Mouse (Mus musculus): Measurements from ENCODE around the gene Gata2. TPM values are rescaled to one million over a fixed set of nuclear protein-coding genes. Genes with fewer than 3 reads are reported as not detected.
A peak's percentile ranks its signal among the peaks of the same experiment; 100 is the strongest.

Gata2 gene
- polyA plus RNA-seq, 1 experiment from 2014 or later: 17.5 TPM

DNA sequence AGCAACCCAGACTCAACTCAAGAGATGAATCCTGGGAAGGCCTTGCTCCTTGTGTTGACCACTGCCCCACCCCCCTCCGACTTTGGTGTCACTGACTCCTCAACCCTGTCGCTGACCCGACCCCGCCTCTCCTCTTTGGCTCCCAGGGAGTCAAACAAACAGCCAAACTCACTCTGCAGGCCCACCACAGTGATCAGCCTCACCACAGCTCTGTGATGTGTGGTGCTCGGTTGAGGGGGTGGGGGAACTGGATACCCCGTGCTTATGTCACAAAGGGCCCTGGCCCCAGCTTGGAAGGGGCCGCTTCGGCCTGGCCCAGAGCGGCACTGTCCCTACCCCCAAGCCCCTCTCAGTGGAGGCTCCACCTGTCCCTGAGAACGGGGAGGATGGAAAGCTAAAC is 28.3 kb downstream of the Gata2 start, which contains the start of gene Dnajb8:
Gene Dnajb8, plus strand, starts transcription at position 301 of the 400 bp plus-strand sequence.
- Histone ChIP-seq H3K4me2 (no peak within 1 kb of the TSS), H3K4me1 (no peaks in the 10 kb centered on the region), H3K27me3 (no peaks in the 10 kb centered on the region), H3K9me3 (no peaks in the 10 kb centered on the region), H3K4me3 (no peak within 1 kb of the TSS), H3K27ac (no peak within 1 kb of the TSS), H3K36me3 (no peaks in the 10 kb centered on the region), H3K9ac (no peak within 1 kb of the TSS)
- 38% methylated on average over 10 of the region's 10 CpGs for WGBS
- ATAC-seq (ENCODE audit: borderline replicate concordance, extremely low read depth, low FRiP score, low TSS enrichment): no peak

DNA sequence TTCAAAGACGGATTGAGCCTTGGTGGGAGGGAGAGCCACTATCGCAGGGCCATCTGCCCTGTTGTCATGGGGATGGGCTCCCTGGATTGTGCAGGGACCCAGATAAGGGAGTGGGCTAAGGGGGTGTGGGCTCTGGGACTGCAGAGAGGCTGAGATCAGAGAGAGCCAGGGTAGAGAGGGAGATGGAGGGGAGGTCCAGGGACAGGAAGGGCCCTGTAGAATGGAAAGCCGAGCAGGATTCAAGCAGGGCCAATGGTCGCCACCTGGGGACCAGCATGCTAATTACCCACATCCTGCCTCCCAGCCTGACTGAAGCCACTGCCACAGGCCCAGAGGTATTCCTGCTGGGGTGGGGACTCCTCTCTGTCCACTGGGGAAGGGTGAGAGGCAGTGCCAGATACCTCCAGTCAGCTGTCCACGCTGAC is 32.9 kb downstream of the Gata2 start:
- H3K27ac ChIP-seq: no peak overlapping the region
- no peak overlapping the region for H3K9ac ChIP-seq
- H3K4me2 ChIP-seq: no peak overlapping the region
- no peak overlapping the region for H3K4me3 ChIP-seq
- H3K27me3 ChIP-seq: peaks cover 5% of the 10 kb centered on the region; the same call in 1 of the 2 replicates
- 28% methylated on average over 5 of the region's 5 CpGs for WGBS
- no peaks in the 10 kb centered on the region for H3K36me3 ChIP-seq
- no peak for ATAC-seq (ENCODE audit: borderline replicate concordance, extremely low read depth, low FRiP score, low TSS enrichment)
- H3K4me1 ChIP-seq: no peaks in the 10 kb centered on the region
- H3K9me3 ChIP-seq: no peaks in the 10 kb centered on the region

DNA sequence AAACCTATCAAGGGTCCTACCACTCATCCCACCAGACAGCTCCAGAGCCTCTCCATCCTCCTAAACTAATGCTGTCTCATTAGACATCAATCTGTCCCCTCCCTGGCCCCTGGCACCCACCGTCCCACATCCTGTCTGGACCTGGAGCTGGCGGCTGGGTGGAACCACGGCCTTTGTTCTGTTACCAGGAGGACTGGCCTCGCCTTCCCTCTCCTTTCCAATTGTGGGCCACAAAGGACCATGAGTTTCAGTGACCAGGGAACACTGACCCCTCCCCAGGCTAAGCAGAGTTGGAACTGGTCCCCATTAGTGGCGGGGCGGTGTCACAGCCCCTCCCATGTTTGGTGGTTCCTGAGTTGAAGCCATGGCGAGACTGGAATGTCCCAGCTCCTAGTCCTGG is 33.8 kb downstream of the Gata2 start:
- Histone ChIP-seq H3K36me3 (no peaks in the 10 kb centered on the region), H3K4me2 (no peak overlapping the region), H3K27ac (no peak overlapping the region), H3K4me3 (no peak overlapping the region), H3K27me3 (peaks cover 5% of the 10 kb centered on the region; the same call in 1 of the 2 replicates), H3K4me1 (no peaks in the 10 kb centered on the region), H3K9me3 (no peaks in the 10 kb centered on the region), H3K9ac (no peak overlapping the region)
- no peak for ATAC-seq (ENCODE audit: borderline replicate concordance, extremely low read depth, low FRiP score, low TSS enrichment)
- 62% methylated on average over 7 of the region's 7 CpGs for WGBS

DNA sequence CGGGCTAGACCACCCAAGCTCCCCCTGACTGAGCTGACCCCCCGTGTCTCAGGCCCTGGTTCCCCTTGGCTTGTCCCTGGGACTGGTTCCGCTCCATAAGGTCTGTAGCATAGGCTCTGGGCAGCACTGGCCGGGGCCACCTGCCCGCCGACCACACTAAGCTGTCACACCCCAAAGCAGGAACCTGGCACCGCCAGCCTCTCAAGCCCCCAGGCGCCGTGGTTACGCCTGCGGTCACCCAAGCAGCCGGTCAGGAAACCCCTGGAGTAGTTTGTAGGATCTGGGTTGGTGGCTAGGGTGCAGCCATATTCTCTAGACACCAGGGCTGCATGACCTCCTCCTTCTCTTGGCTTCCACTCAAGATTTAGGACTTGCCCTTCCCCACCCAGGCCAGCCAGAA is 35.5 kb downstream of the Gata2 start:
- Histone ChIP-seq H3K27ac (no peak overlapping the region), H3K9me3 (no peaks in the 10 kb centered on the region), H3K4me3 (no peak overlapping the region), H3K4me2 (no peak overlapping the region), H3K36me3 (no peaks in the 10 kb centered on the region), H3K27me3 (peaks cover 11% of the 10 kb centered on the region), H3K9ac (no peak overlapping the region), H3K4me1 (peaks cover 11% of the 10 kb centered on the region)
- ATAC-seq (ENCODE audit: borderline replicate concordance, extremely low read depth, low FRiP score, low TSS enrichment): no peak
- 84% methylated on average over 12 of the region's 12 CpGs for WGBS

DNA sequence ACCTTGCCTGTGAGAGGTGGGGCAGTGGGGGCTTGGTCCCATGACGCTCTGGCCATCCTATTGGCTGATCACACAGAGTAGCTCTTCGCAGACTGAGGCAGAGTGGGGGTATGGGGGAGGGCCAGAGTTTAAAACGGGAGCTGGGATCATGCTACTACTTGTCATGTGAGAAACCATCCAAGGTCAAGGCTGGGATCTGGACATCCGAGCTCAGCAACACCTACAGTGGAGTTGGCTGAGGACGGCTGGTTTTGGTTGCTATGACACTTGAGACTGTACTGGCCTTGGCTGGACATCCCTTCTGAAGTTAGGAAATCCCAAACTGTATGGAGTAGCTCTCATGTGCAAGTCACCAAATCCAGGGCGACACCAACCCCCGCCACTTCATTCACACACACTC is 38.1 kb downstream of the Gata2 start:
- H3K9me3 ChIP-seq: no peaks in the 10 kb centered on the region
- H3K36me3 ChIP-seq: no peaks in the 10 kb centered on the region
- H3K9ac ChIP-seq: no peak overlapping the region
- WGBS: 63% methylated on average over 7 of the region's 7 CpGs
- H3K4me3 ChIP-seq: no peak overlapping the region
- H3K27ac ChIP-seq: no peak overlapping the region
- peaks cover 24% of the 10 kb centered on the region for H3K27me3 ChIP-seq
- peaks cover 29% of the 10 kb centered on the region for H3K4me1 ChIP-seq
- ATAC-seq (ENCODE audit: borderline replicate concordance, extremely low read depth, low FRiP score, low TSS enrichment): no peak
- H3K4me2 ChIP-seq: no peak overlapping the region

DNA sequence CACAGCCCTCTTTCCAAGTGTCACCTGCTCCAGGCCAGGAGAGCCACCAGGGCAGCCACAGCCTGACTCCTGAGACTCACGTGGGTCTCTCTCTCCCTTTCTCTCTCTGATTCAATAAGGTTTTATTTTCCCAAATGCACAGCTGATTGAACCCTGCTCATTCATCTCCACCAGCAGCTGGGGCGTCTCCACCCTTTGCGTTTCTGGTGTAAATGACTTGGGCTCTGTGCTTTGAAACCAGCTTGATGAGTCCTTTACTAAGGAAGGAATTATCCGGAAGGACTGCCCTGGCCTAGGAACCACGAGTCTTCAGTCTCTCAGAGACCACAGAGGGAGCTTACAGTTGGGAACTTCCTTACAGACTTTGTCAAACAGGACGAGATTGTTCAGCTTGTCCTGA is 38.5 kb downstream of the Gata2 start:
- Histone ChIP-seq H3K36me3 (no peaks in the 10 kb centered on the region), H3K4me2 (no peak overlapping the region), H3K9ac (no peak overlapping the region), H3K27me3 (peaks cover 24% of the 10 kb centered on the region), H3K4me1 (peaks cover 29% of the 10 kb centered on the region), H3K27ac (no peak overlapping the region), H3K9me3 (no peaks in the 10 kb centered on the region), H3K4me3 (no peak overlapping the region)
- 53% methylated on average over 6 of the region's 6 CpGs for WGBS
- ATAC-seq (ENCODE audit: borderline replicate concordance, extremely low read depth, low FRiP score, low TSS enrichment): no peak

DNA sequence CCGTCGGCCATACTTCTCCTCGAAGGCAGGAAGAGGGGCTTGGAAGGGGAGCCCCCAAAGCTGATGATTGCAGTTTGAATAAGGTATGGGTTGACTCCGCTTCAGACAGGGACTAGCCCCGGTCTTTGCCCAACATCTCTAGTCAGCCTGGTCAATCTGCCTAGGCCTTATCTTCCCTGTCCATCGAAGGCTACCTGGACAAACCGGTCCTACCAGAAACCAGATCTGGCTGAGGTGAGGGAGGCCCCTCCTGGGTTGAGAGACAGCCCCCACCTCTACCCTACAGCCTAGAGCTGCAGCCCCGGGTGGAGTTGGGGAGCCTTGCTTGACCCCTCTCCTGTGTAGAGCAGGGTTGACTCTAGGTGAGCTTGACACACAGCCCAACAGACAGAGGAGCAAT is 40.3 kb downstream of the Gata2 start:
- WGBS: 57% methylated on average over 8 of the region's 8 CpGs

DNA sequence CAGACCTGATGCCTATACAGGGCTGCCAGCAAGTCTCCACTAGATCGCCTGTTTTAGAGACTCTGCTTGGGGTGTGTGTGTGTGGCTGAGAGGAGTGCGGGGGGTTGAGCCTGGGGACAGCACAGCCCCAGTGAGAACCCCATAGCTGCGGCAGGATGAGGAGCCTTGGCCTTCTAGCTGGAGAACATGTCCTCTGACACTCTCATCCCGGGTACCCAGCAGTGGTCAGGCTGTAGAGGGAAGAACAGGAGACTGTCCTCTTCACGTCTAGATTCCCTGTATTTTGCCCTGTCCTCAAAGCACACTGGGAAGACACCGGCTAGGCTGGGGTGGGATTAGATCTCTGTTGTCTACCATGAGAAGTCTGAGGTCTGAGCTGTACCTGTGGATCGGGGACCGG is 41.8 kb downstream of the Gata2 start:
- no peak overlapping the region for H3K27ac ChIP-seq
- H3K9me3 ChIP-seq: no peaks in the 10 kb centered on the region
- ATAC-seq (ENCODE audit: borderline replicate concordance, extremely low read depth, low FRiP score, low TSS enrichment): no peak
- peaks cover 25% of the 10 kb centered on the region for H3K27me3 ChIP-seq
- no peak overlapping the region for H3K9ac ChIP-seq
- H3K4me2 ChIP-seq: no peak overlapping the region
- no peak overlapping the region for H3K4me3 ChIP-seq
- WGBS: 28% methylated on average over 8 of the region's 8 CpGs
- H3K36me3 ChIP-seq: no peaks in the 10 kb centered on the region
- H3K4me1 ChIP-seq: peaks cover 29% of the 10 kb centered on the region

More for the DNA sequence above, 40.3 kb downstream of the Gata2 start:
- Histone ChIP-seq H3K9ac (no peak overlapping the region), H3K36me3 (no peaks in the 10 kb centered on the region), H3K27me3 (peaks cover 28% of the 10 kb centered on the region), H3K4me2 (no peak overlapping the region), H3K4me3 (no peak overlapping the region), H3K9me3 (no peaks in the 10 kb centered on the region), H3K27ac (0 out of 2 replicates have a peak overlapping the region, but pooled peaks have one; percentile 19), H3K4me1 (peaks cover 29% of the 10 kb centered on the region)
- ATAC-seq (ENCODE audit: borderline replicate concordance, extremely low read depth, low FRiP score, low TSS enrichment): no peak

DNA sequence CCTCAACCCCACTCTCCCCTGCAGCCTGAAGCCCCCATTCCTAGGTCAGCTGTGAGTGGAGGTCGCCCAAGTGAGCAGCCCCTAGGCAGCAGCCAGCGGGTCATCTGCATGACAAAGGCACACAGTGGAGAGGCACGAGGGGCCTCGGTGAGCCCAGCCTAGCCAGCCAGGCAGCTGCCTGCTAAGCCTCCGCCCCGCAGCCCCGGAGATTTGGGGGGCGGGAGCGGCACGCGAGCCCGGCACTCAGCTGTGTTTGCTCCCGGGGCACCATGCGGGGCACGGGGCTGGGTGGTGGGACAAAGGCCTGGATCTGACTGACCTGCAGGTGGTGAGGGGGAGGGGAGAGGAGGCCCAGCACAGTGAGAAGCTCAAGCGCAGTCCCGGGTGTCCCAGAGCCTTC is 42.3 kb downstream of the Gata2 start:
- no peak overlapping the region for H3K4me3 ChIP-seq
- ATAC-seq (ENCODE audit: borderline replicate concordance, extremely low read depth, low FRiP score, low TSS enrichment): no peak
- H3K27ac ChIP-seq: no peak overlapping the region
- H3K4me2 ChIP-seq: peak overlapping the region; percentile 31
- peaks cover 29% of the 10 kb centered on the region for H3K4me1 ChIP-seq
- 2% methylated on average over 17 of the region's 17 CpGs for WGBS
- no peak overlapping the region for H3K9ac ChIP-seq
- no peaks in the 10 kb centered on the region for H3K9me3 ChIP-seq
- H3K27me3 ChIP-seq: peaks cover 25% of the 10 kb centered on the region
- no peaks in the 10 kb centered on the region for H3K36me3 ChIP-seq

DNA sequence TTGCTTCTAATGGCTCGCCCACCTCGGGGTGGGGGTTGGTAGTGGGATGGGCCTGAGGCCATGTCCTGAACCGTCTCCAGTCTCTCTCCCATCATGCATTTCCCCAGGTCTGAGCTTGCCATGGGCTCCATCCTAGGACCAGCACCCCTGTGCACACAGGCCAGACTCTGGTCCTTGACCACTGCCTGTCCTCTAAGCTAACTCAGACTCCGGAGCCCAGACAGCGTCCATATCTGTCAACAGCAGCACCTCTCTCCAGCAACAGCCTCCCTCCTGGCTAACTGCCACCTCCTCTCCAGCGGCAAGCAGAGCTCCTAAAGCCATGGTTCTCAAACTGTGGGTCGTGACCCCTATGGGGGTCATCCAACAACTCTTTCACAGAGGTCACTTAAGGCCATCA is 42.8 kb downstream of the Gata2 start:
- Histone ChIP-seq H3K9me3 (no peaks in the 10 kb centered on the region), H3K27ac (no peak overlapping the region), H3K4me2 (peak overlapping the region; percentile 31; the same call in 1 of the 2 replicates), H3K36me3 (no peaks in the 10 kb centered on the region), H3K9ac (no peak overlapping the region), H3K4me3 (no peak overlapping the region), H3K4me1 (peaks cover 29% of the 10 kb centered on the region), H3K27me3 (peaks cover 25% of the 10 kb centered on the region)
- ATAC-seq (ENCODE audit: borderline replicate concordance, extremely low read depth, low FRiP score, low TSS enrichment): peak; percentile 35; the same call in 1 of the 2 replicates
- WGBS: 14% methylated on average over 7 of the region's 7 CpGs

DNA sequence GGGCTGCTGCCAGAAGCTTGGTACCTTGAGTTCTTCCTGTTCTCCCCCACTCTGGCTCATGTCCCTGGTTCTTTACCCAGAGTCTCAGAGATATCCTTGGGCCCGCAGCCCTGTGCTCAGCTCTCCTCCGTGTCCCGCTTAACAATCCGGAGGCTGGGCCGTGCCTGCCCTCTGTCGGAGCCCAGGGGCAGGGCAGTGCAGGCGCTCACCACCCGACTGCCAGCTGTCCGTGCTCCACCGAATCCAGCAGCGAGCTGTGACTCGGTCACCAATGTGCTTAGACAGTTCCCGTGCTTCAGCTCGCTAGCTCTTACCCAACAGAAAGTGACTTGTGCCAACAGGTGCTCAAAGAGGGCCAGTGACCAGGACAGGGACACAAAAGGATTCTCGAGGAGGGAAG is 48.9 kb downstream of the Gata2 start:
- Histone ChIP-seq H3K27ac (no peak overlapping the region), H3K36me3 (no peaks in the 10 kb centered on the region), H3K9me3 (no peaks in the 10 kb centered on the region), H3K4me2 (no peak overlapping the region), H3K4me1 (no peaks in the 10 kb centered on the region), H3K4me3 (no peak overlapping the region), H3K9ac (no peak overlapping the region), H3K27me3 (peaks cover 6% of the 10 kb centered on the region; the same call in 1 of the 2 replicates)
- peak; percentile 43; the same call in 1 of the 2 replicates for ATAC-seq (ENCODE audit: borderline replicate concordance, extremely low read depth, low FRiP score, low TSS enrichment)
- WGBS: 3% methylated on average over 15 of the region's 15 CpGs

DNA sequence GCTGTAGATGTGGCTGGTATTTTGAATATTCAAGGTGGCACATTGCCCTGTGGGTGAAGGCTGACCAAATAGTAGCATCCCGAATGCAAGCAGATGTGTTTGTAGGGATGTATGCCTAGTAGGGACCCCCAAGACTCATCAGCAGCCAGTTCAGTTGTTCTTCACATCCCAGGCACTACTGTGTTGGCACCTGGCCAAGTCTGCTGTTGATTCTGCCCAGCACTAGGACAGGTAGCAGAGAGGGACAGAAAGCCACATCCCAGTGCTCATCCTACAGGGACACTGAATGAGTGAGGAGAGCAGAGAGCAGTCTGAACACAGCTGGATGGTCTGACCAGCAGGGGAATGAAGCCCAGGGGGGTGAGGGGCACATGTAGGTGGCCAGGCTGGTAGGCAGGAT is 55.5 kb downstream of the Gata2 start:
- no peaks in the 10 kb centered on the region for H3K4me1 ChIP-seq
- no peak overlapping the region for H3K4me3 ChIP-seq
- no peak overlapping the region for H3K4me2 ChIP-seq
- H3K9ac ChIP-seq: no peak overlapping the region
- no peak overlapping the region for H3K27ac ChIP-seq
- H3K36me3 ChIP-seq: no peaks in the 10 kb centered on the region
- H3K9me3 ChIP-seq: no peaks in the 10 kb centered on the region
- no peak for ATAC-seq (ENCODE audit: borderline replicate concordance, extremely low read depth, low FRiP score, low TSS enrichment)
- 76% methylated on average over 1 of the region's 1 CpGs for WGBS
- H3K27me3 ChIP-seq: no peaks in the 10 kb centered on the region

DNA sequence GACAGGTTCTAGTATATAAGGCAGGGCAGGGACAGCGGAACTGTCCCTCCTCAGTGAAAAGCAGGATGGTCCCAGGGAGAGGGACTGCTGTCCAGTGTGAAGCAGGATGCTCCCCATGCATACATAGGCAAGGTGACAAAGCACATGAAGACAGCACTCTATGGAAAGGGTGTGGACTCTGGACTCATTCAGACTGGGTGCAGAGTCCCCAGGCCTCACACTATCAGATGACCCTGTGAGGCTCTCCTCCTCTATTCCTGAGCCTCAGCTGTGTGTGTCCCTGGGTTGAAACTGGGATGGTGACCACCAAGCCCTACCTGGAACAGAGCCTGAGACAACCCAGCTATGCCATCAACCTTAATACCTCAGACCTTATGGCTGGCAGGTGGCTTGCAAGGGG is 57.7 kb downstream of the Gata2 start:
- 95% methylated on average over 1 of the region's 1 CpGs for WGBS
- H3K4me1 ChIP-seq: no peaks in the 10 kb centered on the region
- no peaks in the 10 kb centered on the region for H3K27me3 ChIP-seq
- H3K4me3 ChIP-seq: no peak overlapping the region
- no peak overlapping the region for H3K27ac ChIP-seq
- no peak overlapping the region for H3K9ac ChIP-seq
- no peak overlapping the region for H3K4me2 ChIP-seq
- no peaks in the 10 kb centered on the region for H3K36me3 ChIP-seq
- ATAC-seq (ENCODE audit: borderline replicate concordance, extremely low read depth, low FRiP score, low TSS enrichment): no peak
- H3K9me3 ChIP-seq: no peaks in the 10 kb centered on the region
